Comparison of ENCODE assay signal across 10 mouse cellular contexts in genomic region chr14:48131576-48131922, GRCm38 (mm10). TPM values are rescaled to one million over a fixed set of nuclear protein-coding genes. Genes with fewer than 3 reads are reported as not detected.
DNase-seq lines count a peak whose midpoint lies in the region; ATAC-seq and TF ChIP-seq lines count a peak whose summit lies in the region.
"Had no signal": no experiment of that assay in that cellular context is flagged by ENCODE, and none has a peak within 500 bp of the region (broad histone marks: within the 10 kb centered on the region; RNA-seq: fewer than 3 reads in every experiment).

No protein-coding gene starts in this region.

- H3K9ac ChIP-seq in hindbrain, embryonic 13.5 days = no peak overlapping the region
- H3K9ac ChIP-seq in hindbrain, embryonic 12.5 days = no peak overlapping the region
- H3K9ac ChIP-seq in lung, embryonic 14.5 days = no peak overlapping the region
- no peak overlapping the region for H3K9ac ChIP-seq in forebrain, embryonic 14.5 days (ENCODE audit: low read length)
- H3K9ac ChIP-seq: embryonic facial prominence, embryonic 15.5 days had no signal

- H3K4me2 ChIP-seq in hindbrain, embryonic 13.5 days = no peak overlapping the region
- no peak overlapping the region for H3K4me2 ChIP-seq in hindbrain, embryonic 12.5 days (replicated peaks)
- H3K4me2 ChIP-seq in lung, embryonic 14.5 days = 0 out of 2 replicates have a peak overlapping the region, but pooled peaks have one; percentile 3
- no peak overlapping the region for H3K4me2 ChIP-seq in forebrain, embryonic 14.5 days (ENCODE audit: low read length)
- H3K4me2 ChIP-seq: embryonic facial prominence, embryonic 15.5 days had no signal

- TF ChIP-seq CTCF in lung, embryonic 14.5 days (IDR thresholded peaks at IDR 0.05; ENCODE audit: low read depth) = no peak

- 58% methylated on average over 4 of the region's 4 CpGs for WGBS in hindbrain, embryonic 13.5 days
- WGBS in hindbrain, embryonic 12.5 days = 59% methylated on average over 4 of the region's 4 CpGs
- WGBS in lung, embryonic 14.5 days = 46% methylated on average over 4 of the region's 4 CpGs
- 77% methylated on average over 4 of the region's 4 CpGs for WGBS in forebrain, embryonic 14.5 days

- no peaks in the 10 kb centered on the region for H3K9me3 ChIP-seq in hindbrain, embryonic 13.5 days
- H3K9me3 ChIP-seq in hindbrain, embryonic 12.5 days (replicated peaks) = no peaks in the 10 kb centered on the region
- no peaks in the 10 kb centered on the region for H3K9me3 ChIP-seq in lung, embryonic 14.5 days (ENCODE audit: low read depth, low read length)
- H3K9me3 ChIP-seq in forebrain, embryonic 14.5 days (replicated peaks; ENCODE audit: control insufficient read depth, low read length) = no peaks in the 10 kb centered on the region
- H3K9me3 ChIP-seq: embryonic facial prominence, embryonic 15.5 days had no signal

- no peaks in the 10 kb centered on the region for H3K36me3 ChIP-seq in hindbrain, embryonic 13.5 days
- H3K36me3 ChIP-seq in hindbrain, embryonic 12.5 days = no peaks in the 10 kb centered on the region
- no peaks in the 10 kb centered on the region for H3K36me3 ChIP-seq in lung, embryonic 14.5 days (ENCODE audit: insufficient read depth)
- no peaks in the 10 kb centered on the region for H3K36me3 ChIP-seq in forebrain, embryonic 14.5 days (ENCODE audit: control insufficient read depth, insufficient read depth, low read length)
- H3K36me3 ChIP-seq: embryonic facial prominence, embryonic 15.5 days had no signal

- peak; percentile 70 to 76 for DNase-seq in adrenal gland, postnatal 36 days
- peak; percentile 39 for DNase-seq in lung, embryonic 14.5 days
- DNase-seq in frontal cortex, postnatal 14 days (ENCODE audit: low spot score in 2 of 2) = no peak
- no peak for DNase-seq in forebrain, embryonic 14.5 days (ENCODE audit: low spot score)

- H3K4me3 ChIP-seq in hindbrain, embryonic 13.5 days = no peak overlapping the region
- no peak overlapping the region for H3K4me3 ChIP-seq in hindbrain, embryonic 12.5 days
- H3K4me3 ChIP-seq in lung, embryonic 14.5 days (ENCODE audit: low read depth, low read length) = no peak overlapping the region
- H3K4me3 ChIP-seq in forebrain, embryonic 14.5 days (ENCODE audit: low read depth, low read length) = no peak overlapping the region
- H3K4me3 ChIP-seq: embryonic facial prominence, embryonic 15.5 days; myocyte had no signal

- H3K27me3 ChIP-seq in hindbrain, embryonic 13.5 days = 0 out of 2 replicates have a peak, but pooled peaks cover 3% of the 10 kb centered on the region
- peaks cover 4% of the 10 kb centered on the region; the same call in 1 of the 2 replicates for H3K27me3 ChIP-seq in hindbrain, embryonic 12.5 days
- H3K27me3 ChIP-seq in lung, embryonic 14.5 days (ENCODE audit: insufficient read depth, low read length) = no peaks in the 10 kb centered on the region
- H3K27me3 ChIP-seq in forebrain, embryonic 14.5 days (replicated peaks; ENCODE audit: control insufficient read depth, insufficient read depth, low read length) = no peaks in the 10 kb centered on the region; the same call in 1 of the 2 replicates

- ATAC-seq in hindbrain, embryonic 13.5 days (ENCODE audit: low FRiP score) = no peak
- no peak for ATAC-seq in hindbrain, embryonic 12.5 days (ENCODE audit: low FRiP score)
- ATAC-seq in hematopoietic stem cell, adult 5-6 weeks (replicated peaks in 1 of 2; ENCODE audit: insufficient read depth in 1 of 2, low FRiP score in 2 of 2, low TSS enrichment in 1 of 2, low read depth in 1 of 2, poor library complexity in 2 of 2, severe bottlenecking in 2 of 2) = peak; percentile 84
- ATAC-seq in lung, embryonic 14.5 days (ENCODE audit: insufficient read depth) = peak; percentile 58
- ATAC-seq in erythroblast, adult 5-6 weeks (replicated peaks; ENCODE audit: low FRiP score, poor library complexity, severe bottlenecking) = no peak
- no peak for ATAC-seq in forebrain, embryonic 14.5 days

- H3K27ac ChIP-seq in hindbrain, embryonic 13.5 days = peak overlapping the region; percentile 3; the same call in 1 of the 2 replicates
- H3K27ac ChIP-seq in hindbrain, embryonic 12.5 days = no peak overlapping the region
- peak overlapping the region; percentile 3; the same call in 1 of the 2 replicates for H3K27ac ChIP-seq in lung, embryonic 14.5 days (ENCODE audit: low read depth)
- H3K27ac ChIP-seq in forebrain, embryonic 14.5 days (ENCODE audit: low read depth, low read length) = no peak overlapping the region
- H3K27ac ChIP-seq: embryonic facial prominence, embryonic 15.5 days had no signal

- H3K4me1 ChIP-seq in hindbrain, embryonic 13.5 days (replicated peaks) = peaks cover 71% of the 10 kb centered on the region
- peaks cover 76% of the 10 kb centered on the region for H3K4me1 ChIP-seq in hindbrain, embryonic 12.5 days
- peaks cover 56% of the 10 kb centered on the region for H3K4me1 ChIP-seq in lung, embryonic 14.5 days (ENCODE audit: insufficient read depth)
- peaks cover 29% of the 10 kb centered on the region for H3K4me1 ChIP-seq in forebrain, embryonic 14.5 days (ENCODE audit: control insufficient read depth, insufficient read depth, low read length)

RNA-seq across cellular contexts. Expression of gene Peli2, which starts 10.9 kb away (rescaled TPM):
- polyA plus RNA-seq in hindbrain, embryonic 13.5 days (2015; fragmentation: Nextera tagmentation; extraction: Ambion mirVana) = 8.3 and 10.6 TPM in 2 replicates
- 15.3 and 18.0 TPM in 2 replicates for polyA plus RNA-seq in hindbrain, embryonic 12.5 days (2016; fragmentation: Nextera tagmentation; extraction: Ambion mirVana)
- 10 to 100 TPM; 28.0 to 28.5 TPM for total RNA-seq in adrenal gland, postnatal 36 days (2021)
- 6.6 and 9.8 TPM in 2 replicates for total RNA-seq in hematopoietic stem cell, adult 5-6 weeks (2017)
- 16.0 and 16.5 TPM in 2 replicates for polyA plus RNA-seq in lung, embryonic 14.5 days (2014; fragmentation: Nextera tagmentation; extraction: Ambion mirVana)
- total RNA-seq in erythroblast, adult 5-6 weeks (2015; ENCODE audit: low replicate concordance) = 1.7 and 2.5 TPM in 2 replicates
- 1.4 and 2.1 TPM in 2 replicates for total RNA-seq in erythroblast, adult 5-6 weeks (2017; ENCODE audit: low replicate concordance)
- 5.1 and 7.5 TPM in 2 replicates for polyA plus RNA-seq in forebrain, embryonic 14.5 days (2014; fragmentation: Nextera tagmentation; extraction: Ambion mirVana)

Comparison
In these comparisons a context has a peak if more than half of its experiments do, and no peak if none do; other contexts are left out.
1. H3K27ac ChIP-seq: peak in hindbrain, embryonic 13.5 days (single experiment) and lung, embryonic 14.5 days (single experiment); none in hindbrain, embryonic 12.5 days (single experiment) and forebrain, embryonic 14.5 days (single experiment).
2. ATAC-seq: peak in hematopoietic stem cell, adult 5-6 weeks (2 of 2) and lung, embryonic 14.5 days (single experiment); none in hindbrain, embryonic 13.5 days (single experiment), hindbrain, embryonic 12.5 days (single experiment), erythroblast, adult 5-6 weeks (single experiment) and forebrain, embryonic 14.5 days (single experiment).
3. DNase-seq: peak in adrenal gland, postnatal 36 days (2 of 2) and lung, embryonic 14.5 days (single experiment); none in frontal cortex, postnatal 14 days (0 of 2) and forebrain, embryonic 14.5 days (single experiment).